Mouse (Mus musculus) MEL (cell line): ENCODE measurements around the gene Pdia2.

Experiments
- BHLHE40 ChIP-seq: IDR thresholded peaks from 2 replicates; pipeline ENCODE4 v1.6.1; 2012; ENCODE audit warnings: low read depth, mild to moderate bottlenecking, inconsistent platforms, low read length, improper control_type of control experiment, borderline replicate concordance
- CTCF ChIP-seq, 3 experiments: IDR thresholded peaks in 2 of 3; conservative IDR thresholded peaks in 1 of 3; 2 replicates each; pipeline ENCODE4 v1.5.1; 2011 to 2012; ENCODE audit warnings: low read length in 3 of 3, low read depth in 2 of 3, mild to moderate bottlenecking in 2 of 3, improper control_type of control experiment in 1 of 3, inconsistent platforms in 1 of 3, mixed read lengths in 1 of 3, moderate library complexity in 1 of 3; ENCODE audit not compliant: control insufficient read depth in 1 of 3, insufficient read depth in 1 of 3, poor library complexity in 1 of 3, severe bottlenecking in 1 of 3
- EP300 ChIP-seq, 2 experiments: IDR thresholded peaks; 2 replicates each; pipeline ENCODE4 v1.6.1; 2011; ENCODE audit warnings: improper control_type of control experiment in 2 of 2, low read length in 2 of 2, low read depth in 1 of 2, mild to moderate bottlenecking in 1 of 2
- ETS1 ChIP-seq: IDR thresholded peaks from 2 replicates; pipeline ENCODE4 v1.6.1; 2012; ENCODE audit warnings: low read depth, mild to moderate bottlenecking, inconsistent platforms, low read length, improper control_type of control experiment, moderate library complexity
- MXI1 ChIP-seq: IDR thresholded peaks from 2 replicates; pipeline ENCODE4 v1.6.1; 2011; ENCODE audit warnings: mild to moderate bottlenecking, low read depth, low read length, improper control_type of control experiment
- MYB ChIP-seq: IDR thresholded peaks from 2 replicates; pipeline ENCODE4 v1.6.1; 2011; ENCODE audit warnings: mild to moderate bottlenecking, low read depth, low read length, improper control_type of control experiment
- NELFE ChIP-seq: IDR thresholded peaks from 2 replicates; pipeline ENCODE4 v1.6.1; 2011; ENCODE audit warnings: low read depth, low read length, improper control_type of control experiment
- POLR2A ChIP-seq, 2 experiments: IDR thresholded peaks; 2 replicates each; pipeline ENCODE4 v1.6.1; 2011 to 2012; ENCODE audit warnings: low read length in 2 of 2, mild to moderate bottlenecking in 2 of 2, control low read depth in 1 of 2, improper control_type of control experiment in 1 of 2, low read depth in 1 of 2, moderate library complexity in 1 of 2; ENCODE audit not compliant: control insufficient read depth in 1 of 2, insufficient read depth in 1 of 2, poor library complexity in 1 of 2
- RAD21 ChIP-seq: IDR thresholded peaks from 2 replicates; pipeline ENCODE4 v1.6.1; 2011; ENCODE audit warnings: mild to moderate bottlenecking, low read depth, low read length, improper control_type of control experiment
- TBP ChIP-seq: IDR thresholded peaks from 2 replicates; pipeline ENCODE4 v1.8.0; 2011; ENCODE audit warnings: low read depth, low read length, improper control_type of control experiment
- USF1 ChIP-seq: IDR thresholded peaks from 2 replicates; pipeline ENCODE4 v1.6.1; 2014; ENCODE audit warnings: low read depth, mild to moderate bottlenecking, inconsistent platforms, low read length, improper control_type of control experiment, moderate library complexity
- ZNF384 ChIP-seq: IDR thresholded peaks from 2 replicates; pipeline ENCODE4 v1.6.1; 2012; ENCODE audit warnings: low read depth, mild to moderate bottlenecking, inconsistent platforms, low read length, improper control_type of control experiment

GRCm38 (mm10) chr17:26202737-26203136 lies 3.9 kb upstream of the Pdia2 start, which contains the start of gene Rgs11:
- no peak for TF ChIP-seq CTCF (IDR thresholded peaks at IDR 0.05 in 2 of 3, conservative IDR thresholded peaks at IDR 0.05 in 1 of 3; ENCODE audit: control insufficient read depth in 1 of 3, insufficient read depth in 1 of 3, low read depth in 2 of 3, low read length in 3 of 3, poor library complexity in 1 of 3, severe bottlenecking in 1 of 3)
- TF ChIP-seq BHLHE40 = no peak
- TF ChIP-seq TBP = no peak
- TF ChIP-seq POLR2A (IDR thresholded peaks at IDR 0.05; ENCODE audit: control insufficient read depth in 1 of 2, insufficient read depth in 1 of 2, low read depth in 1 of 2, low read length in 2 of 2, poor library complexity in 1 of 2) = no peak
- no peak for TF ChIP-seq MYB
- TF ChIP-seq EP300 (IDR thresholded peaks at IDR 0.05; ENCODE audit: low read depth in 1 of 2, low read length in 2 of 2) = no peak
- no peak for TF ChIP-seq MXI1
- no peak for TF ChIP-seq USF1
- TF ChIP-seq RAD21 = no peak
- no peak for TF ChIP-seq NELFE
- TF ChIP-seq ETS1 = no peak
- no peak for TF ChIP-seq ZNF384
